Mouse (Mus musculus) thymus, postnatal 10 days (tissue): Measurements from ENCODE around the gene Spc24.
"Not testable (repeated sequence)": the region's sequence is repeated elsewhere in the genome, so short reads cannot be mapped to it uniquely, and the experiment has no call there.

Experiments used
- DNase-seq, 2 experiments: peaks; one replicate each; pipeline ENCODE4 v3.0.0; 2021; ENCODE audit warnings: low spot score in 2 of 2

The Spc24 gene

GRCm38 (mm10) chr9:21784517-21785307 lies 24.6 kb upstream of the Spc24 start:
- no peak for DNase-seq

- DNase-seq = no peak
These were observed 21.8 kb upstream of the Spc24 start for GRCm38 (mm10) chr9:21781657-21782468.

DNA sequence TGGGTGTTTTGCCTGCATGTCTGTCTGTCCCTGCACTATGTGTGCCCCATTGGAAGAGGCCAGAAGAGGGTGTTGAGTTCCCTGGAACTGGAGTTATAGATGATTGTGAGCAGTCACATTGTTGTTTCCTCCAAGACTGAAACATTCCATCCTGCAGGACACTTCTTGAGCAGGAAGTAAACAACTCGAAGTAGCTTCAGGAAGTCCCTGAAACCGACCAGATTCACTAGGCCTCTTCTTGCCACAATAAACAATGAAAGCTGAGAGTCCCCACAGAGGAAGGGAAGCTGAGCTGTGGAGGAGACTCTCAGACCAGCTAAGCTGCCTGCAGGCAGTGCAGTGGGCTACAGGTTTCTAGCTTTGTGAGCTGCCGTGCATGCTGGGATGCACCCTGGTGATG lies 17.6 kb upstream of the Spc24 start:
- no peak for DNase-seq

DNA sequence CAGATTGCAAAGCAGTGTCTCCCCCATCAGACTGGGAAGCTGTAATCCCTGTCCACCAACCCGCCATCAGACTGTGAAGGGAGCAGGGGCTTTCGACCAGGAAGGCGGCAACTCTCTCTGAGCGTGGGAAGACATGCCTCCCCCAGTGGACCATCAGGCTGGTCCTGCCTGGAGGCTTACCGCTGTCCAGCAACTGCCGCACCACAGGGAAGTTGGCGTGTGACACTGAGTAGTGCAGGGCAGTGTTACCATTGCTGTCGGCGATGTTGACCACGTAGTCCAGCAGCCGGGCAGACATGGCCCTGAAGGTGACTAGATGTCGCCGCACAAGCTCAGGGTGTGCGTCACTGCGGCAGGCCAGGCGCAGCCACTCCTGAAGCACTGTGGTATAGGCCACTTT lies 14.2 kb upstream of the Spc24 start:
- DNase-seq = no peak

GRCm38 (mm10) chr9:21773396-21773795 lies 13.3 kb upstream of the Spc24 start:
- DNase-seq = not testable (repeated sequence)

GRCm38 (mm10) chr9:21769558-21770183 lies 9.6 kb upstream of the Spc24 start:
- DNase-seq = no peak

DNA sequence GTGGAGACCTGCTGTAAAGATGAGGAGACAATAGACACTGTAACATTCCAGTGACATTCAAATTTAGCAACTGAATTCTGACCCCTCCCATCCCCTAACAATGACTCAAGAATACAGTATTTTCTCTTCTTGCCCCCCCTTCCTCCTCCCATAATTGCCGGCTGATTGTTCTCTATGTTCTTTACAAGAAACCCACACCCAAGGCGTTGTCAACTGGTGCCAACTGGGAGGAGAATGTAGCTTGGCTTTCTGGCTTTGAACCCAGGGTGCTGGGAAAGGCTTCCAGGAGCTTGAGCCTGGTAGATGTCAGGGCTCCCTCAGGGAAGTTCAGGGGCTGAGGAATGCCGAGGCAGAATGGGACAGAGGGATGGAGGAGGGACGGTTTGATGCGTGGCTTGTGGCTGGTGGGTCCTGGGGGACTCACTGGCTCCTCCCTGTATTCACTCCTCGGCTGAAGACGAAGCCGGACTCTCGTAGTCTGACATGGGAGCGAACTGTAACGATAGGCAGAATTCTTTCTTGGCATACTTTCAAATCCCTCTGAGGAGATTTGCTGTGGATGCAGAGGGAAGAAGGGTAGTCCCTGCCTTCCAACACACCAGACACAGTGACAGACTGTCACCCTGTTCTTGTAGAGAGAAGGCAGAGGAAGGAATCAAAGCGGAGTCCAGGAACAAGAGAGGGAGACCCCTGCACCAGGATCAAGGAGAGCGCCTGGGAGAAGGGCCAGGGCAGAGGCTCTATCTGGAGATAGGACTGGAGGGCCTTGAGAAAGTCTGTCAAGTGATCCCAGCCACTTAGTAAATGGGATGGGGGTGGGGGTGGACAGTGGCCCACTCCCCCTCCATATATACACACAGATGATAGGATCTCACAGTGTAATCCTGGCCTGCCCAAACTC lies 8.7 kb upstream of the Spc24 start:
- no peak for DNase-seq

DNA sequence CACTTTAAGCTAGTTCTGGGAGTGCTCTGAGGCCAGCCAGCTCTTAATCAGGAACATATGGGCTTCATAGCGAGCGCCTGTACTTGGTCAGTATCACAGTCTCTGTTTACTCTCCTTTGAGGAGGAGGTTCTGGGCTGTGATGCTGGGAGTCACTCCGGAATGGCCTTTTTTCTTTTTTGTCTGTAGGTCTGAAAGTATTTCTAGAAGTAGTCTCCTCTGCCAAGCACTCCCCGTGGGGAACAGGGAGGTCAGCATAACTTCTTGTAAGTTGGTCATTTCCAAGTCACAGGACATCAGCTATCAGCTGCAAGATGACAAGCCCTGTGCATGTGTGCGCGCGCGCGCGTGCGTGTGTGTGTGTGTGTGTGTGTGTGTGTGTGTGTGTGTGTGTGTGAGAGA lies 7.8 kb upstream of the Spc24 start:
- no peak for DNase-seq

DNA sequence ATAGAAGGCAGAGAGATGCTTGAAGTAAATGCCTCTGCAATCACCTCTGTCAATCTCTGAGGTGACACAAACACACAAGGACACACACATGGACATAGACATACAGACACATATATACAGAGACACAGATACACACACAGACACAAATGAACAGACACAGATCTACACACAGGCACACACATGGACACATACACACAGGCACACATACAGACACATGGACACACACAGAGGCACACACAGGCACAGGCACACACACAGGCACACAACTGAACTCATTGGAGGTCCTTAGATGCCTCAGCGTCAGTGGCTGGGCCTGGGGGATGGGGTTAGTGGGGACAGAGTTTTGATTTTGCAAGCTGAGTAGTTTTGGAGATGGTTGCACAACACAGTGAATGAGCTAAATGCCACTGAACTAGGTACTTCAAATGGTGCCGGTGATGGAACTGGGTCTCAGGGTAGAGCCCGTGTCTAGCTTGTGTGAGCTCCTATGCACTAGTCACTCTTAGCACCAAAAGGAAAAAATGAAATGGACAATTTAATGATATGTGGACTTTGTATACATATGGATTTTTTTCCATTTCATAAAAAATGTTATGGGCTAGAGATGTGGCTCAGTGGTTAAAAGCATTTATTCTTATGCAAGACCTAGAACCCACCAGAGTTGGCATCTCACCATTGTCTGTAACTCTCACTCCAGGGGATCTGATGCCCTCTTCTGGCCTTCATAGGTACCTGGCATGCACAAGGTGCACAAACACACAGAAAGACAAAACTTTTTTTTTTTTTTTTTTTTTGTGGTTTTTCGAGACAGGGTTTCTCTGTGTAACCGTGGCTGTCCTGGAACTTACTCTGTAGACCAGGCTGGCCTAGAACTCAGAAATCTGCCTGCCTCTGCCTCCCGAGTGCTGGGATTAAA lies 4.2 kb upstream of the Spc24 start:
- DNase-seq = no peak

DNA sequence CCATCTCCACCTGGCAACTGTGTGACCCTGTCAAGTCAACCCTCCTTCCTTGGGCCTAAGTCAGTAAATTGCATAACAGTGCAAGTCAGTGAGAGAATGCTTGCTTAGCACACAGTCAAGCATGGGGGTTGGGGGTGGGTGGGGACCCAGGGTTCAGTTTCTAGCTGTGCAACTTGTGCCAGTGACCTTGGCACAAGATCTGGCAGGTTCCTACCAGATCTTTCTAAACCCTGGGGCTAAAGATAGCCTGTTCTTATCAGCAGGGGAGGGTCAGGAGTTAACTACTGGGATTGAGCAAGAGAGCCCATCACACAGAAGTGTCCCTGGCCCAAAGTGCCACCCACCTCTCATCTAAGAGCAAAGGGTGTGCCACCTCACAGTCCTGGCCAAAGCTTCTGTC lies 2.0 kb upstream of the Spc24 start:
- no peak for DNase-seq

GRCm38 (mm10) chr9:21759718-21760117 lies 385 bp downstream of the Spc24 start:
- DNase-seq = no peak

GRCm38 (mm10) chr9:21758576-21759529 lies 1.2 kb downstream of the Spc24 start:
- DNase-seq = no peak

- no peak for DNase-seq
These were observed 5.4 kb downstream of the Spc24 start for GRCm38 (mm10) chr9:21754516-21755321.

GRCm38 (mm10) chr9:21754003-21754402 lies 6.1 kb downstream of the Spc24 start:
- DNase-seq = no peak

DNA sequence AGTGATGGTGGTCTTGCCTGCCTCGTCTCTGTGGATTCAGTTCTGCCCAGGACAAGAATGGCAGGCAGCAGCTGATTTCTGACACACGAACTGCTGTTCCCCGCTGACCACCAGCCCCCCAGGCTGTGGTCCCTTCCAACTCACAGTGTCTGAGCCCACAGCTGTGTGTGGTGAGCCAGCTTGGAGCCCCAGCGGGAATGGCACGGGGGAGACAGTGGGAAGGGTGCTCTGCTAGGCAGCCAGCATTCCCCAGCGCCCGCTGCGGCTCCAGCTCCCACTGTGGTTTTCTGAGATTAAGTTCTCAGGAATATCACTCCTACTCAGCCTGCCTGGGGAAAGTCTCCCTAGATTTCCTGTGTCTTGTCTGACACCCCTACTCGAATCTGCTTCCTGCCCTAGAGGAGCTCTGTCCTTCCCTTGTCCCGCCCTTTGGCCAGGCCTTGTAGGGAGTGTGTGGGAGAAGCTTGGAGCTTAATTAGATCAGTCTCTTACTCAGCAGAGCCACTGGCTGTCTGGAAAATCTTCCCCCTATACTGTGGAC lies 7.8 kb downstream of the Spc24 start:
- DNase-seq = no peak

DNA sequence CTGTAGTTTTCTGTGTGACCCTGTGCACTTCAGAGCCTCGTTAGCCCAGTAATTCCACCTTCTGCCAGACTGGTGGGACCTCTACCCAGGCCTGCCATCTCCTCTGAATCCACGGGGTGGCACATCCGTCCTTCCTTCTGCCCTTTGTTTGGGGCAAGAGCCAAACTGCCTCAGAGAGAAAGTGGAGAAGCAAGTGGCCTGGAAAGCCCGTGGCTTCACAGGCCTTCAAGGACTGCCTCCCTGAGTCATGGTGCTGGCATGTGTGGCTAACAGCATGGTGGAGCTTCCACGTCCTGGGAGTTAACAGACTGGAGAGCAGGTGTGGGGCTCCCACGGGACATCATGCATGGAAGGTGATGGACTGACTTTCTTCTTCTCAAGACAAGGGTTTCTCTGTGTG lies 8.8 kb downstream of the Spc24 start:
- DNase-seq = no peak

- no peak for DNase-seq
These were observed 9.7 kb downstream of the Spc24 start for GRCm38 (mm10) chr9:21750370-21750769.
